In genomic region chr8:105393915-105394314, GRCm38 (mm10) we compare ENCODE assay signal across 40 mouse cellular contexts. TPM values are rescaled to one million over a fixed set of nuclear protein-coding genes. Genes with fewer than 3 reads are reported as not detected.
A peak's percentile ranks its signal among the peaks of the same experiment; 100 is the strongest.
DNase-seq lines count a peak whose midpoint lies in the region; ATAC-seq lines count a peak whose summit lies in the region.
"Had no signal": no experiment of that assay in that cellular context is flagged by ENCODE, and none has a peak within 500 bp of the region (broad histone marks: within the 10 kb centered on the region; RNA-seq: fewer than 3 reads in every experiment).

No protein-coding gene starts in this region.

- H3K27me3 ChIP-seq in heart, embryonic 12.5 days (replicated peaks), result peaks cover 17% of the 10 kb centered on the region
- peaks cover 19% of the 10 kb centered on the region; the same call in 1 of the 2 replicates for H3K27me3 ChIP-seq in heart, embryonic 10.5 days (ENCODE audit: insufficient read depth, poor library complexity, severe bottlenecking)
- H3K27me3 ChIP-seq: embryonic facial prominence, embryonic 12.5 days; forebrain, embryonic 15.5 days; hindbrain, embryonic 13.5 days; midbrain, embryonic 13.5 days; stomach, embryonic 15.5 days had no signal

- no peaks in the 10 kb centered on the region for H3K9me3 ChIP-seq in heart, embryonic 12.5 days (replicated peaks)
- no peaks in the 10 kb centered on the region for H3K9me3 ChIP-seq in heart, embryonic 10.5 days
- H3K9me3 ChIP-seq: embryonic facial prominence, embryonic 12.5 days; forebrain, embryonic 10.5 days; forebrain, embryonic 15.5 days; heart, embryonic 15.5 days; hindbrain, embryonic 13.5 days; limb, embryonic 13.5 days; midbrain, embryonic 13.5 days; stomach, embryonic 15.5 days had no signal

- intact Hi-C loops in left cerebral cortex, postnatal 25 days (cut with DNase I), result no loop called here

- 0 out of 2 replicates have a peak, but pooled peaks cover 7% of the 10 kb centered on the region for H3K4me1 ChIP-seq in heart, embryonic 12.5 days (replicated peaks)
- H3K4me1 ChIP-seq in heart, embryonic 10.5 days, result peaks cover 10% of the 10 kb centered on the region
- H3K4me1 ChIP-seq: embryonic facial prominence, embryonic 12.5 days; limb, embryonic 13.5 days; midbrain, embryonic 13.5 days had no signal

- no peak overlapping the region for H3K27ac ChIP-seq in heart, embryonic 12.5 days (ENCODE audit: poor library complexity, severe bottlenecking)
- H3K27ac ChIP-seq in heart, embryonic 10.5 days, result no peak overlapping the region
- H3K27ac ChIP-seq: embryonic facial prominence, embryonic 12.5 days; forebrain, embryonic 10.5 days; forebrain, embryonic 15.5 days; heart, adult 2 months; heart, embryonic 15.5 days; hindbrain, embryonic 13.5 days; limb, embryonic 13.5 days; macrophage; midbrain, embryonic 13.5 days; stomach, embryonic 15.5 days had no signal

- peak; percentile 86 for DNase-seq in heart, adult 11 months
- peak; percentile 29 for DNase-seq in R1 (ENCODE audit: low read depth, low spot score)
- peak; percentile 24 to 73 for DNase-seq in lung, adult 18-20 months
- DNase-seq in lung, postnatal 25 days (ENCODE audit: low spot score), result peak; percentile 65
- DNase-seq in ovary, postnatal 10 days (ENCODE audit: low spot score), result no peak
- DNase-seq in heart, embryonic 10.5 days (ENCODE audit: low spot score), result no peak
- DNase-seq in left cerebral cortex, postnatal 25 days (ENCODE audit: low spot score in 2 of 2), result no peak
- DNase-seq: adrenal gland, postnatal 14 days; cerebellum, adult 11 months; cerebellum, adult 9-11 months; embryo, embryonic 11 days; heart, adult 2 months; kidney, adult 9 months; kidney, postnatal 25 days; liver, postnatal 0 days; retina, postnatal 1 day; right cerebral cortex, postnatal 14 days; thymus, adult 18-20 months; thymus, postnatal 25 days had no signal

- 79% methylated on average over 7 of the region's 7 CpGs for WGBS in heart, embryonic 12.5 days
- WGBS in heart, embryonic 10.5 days, result 77% methylated on average over 7 of the region's 7 CpGs

- no peaks in the 10 kb centered on the region for H3K36me3 ChIP-seq in heart, embryonic 12.5 days
- no peaks in the 10 kb centered on the region for H3K36me3 ChIP-seq in heart, embryonic 10.5 days
- H3K36me3 ChIP-seq: embryonic facial prominence, embryonic 12.5 days; forebrain, embryonic 10.5 days; forebrain, embryonic 15.5 days; heart, embryonic 15.5 days; hindbrain, embryonic 13.5 days; limb, embryonic 13.5 days; midbrain, embryonic 13.5 days; stomach, embryonic 15.5 days had no signal

- ATAC-seq in heart, embryonic 12.5 days (ENCODE audit: insufficient number of reproducible peaks, low FRiP score), result no peak
- ATAC-seq: CD4-positive, CD25-positive, alpha-beta regulatory T cell, adult 4 months; forebrain, embryonic 15.5 days; intestine, embryonic 16.5 days; liver, postnatal 0 days; midbrain, embryonic 13.5 days had no signal

- no peak overlapping the region for H3K4me2 ChIP-seq in heart, embryonic 12.5 days
- H3K4me2 ChIP-seq: embryonic facial prominence, embryonic 12.5 days; forebrain, embryonic 15.5 days; heart, embryonic 15.5 days; hindbrain, embryonic 13.5 days; limb, embryonic 13.5 days; liver, embryonic 11.5 days; midbrain, embryonic 13.5 days; stomach, embryonic 15.5 days had no signal

- no peak overlapping the region for H3K9ac ChIP-seq in heart, embryonic 12.5 days
- H3K9ac ChIP-seq: embryonic facial prominence, embryonic 12.5 days; forebrain, embryonic 15.5 days; heart, embryonic 15.5 days; hindbrain, embryonic 13.5 days; limb, embryonic 13.5 days; liver, postnatal 0 days; midbrain, embryonic 13.5 days; stomach, embryonic 15.5 days had no signal

- no peak overlapping the region for H3K4me3 ChIP-seq in heart, embryonic 12.5 days
- no peak overlapping the region for H3K4me3 ChIP-seq in heart, embryonic 10.5 days
- H3K4me3 ChIP-seq: embryonic facial prominence, embryonic 12.5 days; forebrain, embryonic 10.5 days; forebrain, embryonic 15.5 days; heart, adult 2 months; heart, embryonic 15.5 days; hindbrain, embryonic 13.5 days; limb, embryonic 13.5 days; midbrain, embryonic 13.5 days; stomach, embryonic 15.5 days had no signal

RNA-seq across cellular contexts. Expression of gene Kctd19, which starts 19.4 kb away (rescaled TPM):
- polyA plus RNA-seq in heart, embryonic 12.5 days (2016; fragmentation: Nextera tagmentation; extraction: Ambion mirVana), result not detected in 2 replicates
- polyA plus RNA-seq in heart, embryonic 10.5 days (2016; fragmentation: Nextera tagmentation; extraction: Ambion mirVana), result not detected in 2 replicates
- total RNA-seq in left cerebral cortex, postnatal 25 days (2021), result not detected
- total RNA-seq: layer of hippocampus, adult 18-20 months; layer of hippocampus, postnatal 10 days; left cerebral cortex, adult 18-20 months; left cerebral cortex, postnatal 36 days; megakaryocyte-erythroid progenitor cell, adult 5-6 weeks had no signal
- polyA plus RNA-seq: CD4-positive, CD25-positive, alpha-beta regulatory T cell, adult 4 months; embryonic facial prominence, embryonic 12.5 days; forebrain, embryonic 10.5 days; frontal cortex, adult 2 months; hindbrain, embryonic 13.5 days; intestine, embryonic 16.5 days; limb, embryonic 13.5 days; liver, embryonic 11.5 days; liver, postnatal 0 days; macrophage; midbrain, embryonic 13.5 days; neural tube, embryonic 14.5 days; stomach, embryonic 15.5 days had no signal

RNA-seq across cellular contexts. Expression of gene Lrrc36, which starts 19.5 kb away (rescaled TPM):
- 0.13 TPM in 1 of 2 replicates, not detected in the other for polyA plus RNA-seq in heart, embryonic 12.5 days (2016; fragmentation: Nextera tagmentation; extraction: Ambion mirVana)
- polyA plus RNA-seq in heart, embryonic 10.5 days (2016; fragmentation: Nextera tagmentation; extraction: Ambion mirVana), result 0.09 TPM in 1 of 2 replicates, not detected in the other
- under 1 TPM; 0.28 to 0.41 TPM for total RNA-seq in left cerebral cortex, postnatal 25 days (2021)
- polyA plus RNA-seq: CD4-positive, CD25-positive, alpha-beta regulatory T cell, adult 4 months; macrophage; stomach, embryonic 15.5 days had no signal

RNA-seq across cellular contexts. Expression of gene Plekhg4, which starts 20.8 kb away (rescaled TPM):
- polyA plus RNA-seq in heart, embryonic 12.5 days (2016; fragmentation: Nextera tagmentation; extraction: Ambion mirVana), result 0.23 TPM in 1 of 2 replicates, not detected in the other
- polyA plus RNA-seq in heart, embryonic 10.5 days (2016; fragmentation: Nextera tagmentation; extraction: Ambion mirVana), result 0.12 and 0.44 TPM in 2 replicates
- 1 to 10 TPM; 3.1 to 4.6 TPM for total RNA-seq in left cerebral cortex, postnatal 25 days (2021)
- total RNA-seq: heart, postnatal 25 days; megakaryocyte-erythroid progenitor cell, adult 5-6 weeks had no signal
- polyA plus RNA-seq: CD4-positive, CD25-positive, alpha-beta regulatory T cell, adult 4 months; liver, embryonic 11.5 days; liver, postnatal 0 days; macrophage had no signal

RNA-seq across cellular contexts. Expression of gene Slc9a5, which starts 45.3 kb away (rescaled TPM):
- polyA plus RNA-seq in heart, embryonic 12.5 days (2016; fragmentation: Nextera tagmentation; extraction: Ambion mirVana), result 1.6 and 2.0 TPM in 2 replicates
- polyA plus RNA-seq in heart, embryonic 10.5 days (2016; fragmentation: Nextera tagmentation; extraction: Ambion mirVana), result 1.8 and 2.4 TPM in 2 replicates
- total RNA-seq in left cerebral cortex, postnatal 25 days (2021), result 10 to 100 TPM; 39.1 to 42.6 TPM

RNA-seq across cellular contexts. Expression of gene Fhod1, which starts 46.2 kb away (rescaled TPM):
- polyA plus RNA-seq in heart, embryonic 12.5 days (2016; fragmentation: Nextera tagmentation; extraction: Ambion mirVana), result 1.6 and 2.0 TPM in 2 replicates
- 2.1 and 3.0 TPM in 2 replicates for polyA plus RNA-seq in heart, embryonic 10.5 days (2016; fragmentation: Nextera tagmentation; extraction: Ambion mirVana)
- total RNA-seq in left cerebral cortex, postnatal 25 days (2021), result 1 to 10 TPM; 2.5 to 3.2 TPM

Comparison
In these comparisons a context has a peak if more than half of its experiments do, and no peak if none do; other contexts are left out.
1. DNase-seq: peak in heart, adult 11 months (single experiment), R1 (single experiment), lung, adult 18-20 months (2 of 2) and lung, postnatal 25 days (single experiment); none in ovary, postnatal 10 days (single experiment), heart, embryonic 10.5 days (single experiment) and left cerebral cortex, postnatal 25 days (0 of 2).